Mouse (Mus musculus) left cerebral cortex, adult 9 months (tissue): ENCODE data around the gene Pip5k1c.
A peak's percentile ranks its signal among the peaks of the same experiment; 100 is the strongest.

Experiments used
- DNase-seq, 2 experiments: peaks; one replicate each; pipeline ENCODE4 v3.0.0; 2022; ENCODE audit warnings: low spot score in 2 of 2

Pip5k1c gene

GRCm38 (mm10) chr10:81292554-81293333, at the start of gene Pip5k1c:
Pip5k1c (plus strand) TSS chr10:81292963.
- peak; percentile 100 for DNase-seq

GRCm38 (mm10) chr10:81244146-81244545, 48.6 kb upstream of the Pip5k1c start:
- DNase-seq: no peak

GRCm38 (mm10) chr10:81244595-81244994, 48.2 kb upstream of the Pip5k1c start:
- DNase-seq: peak in 1 of 2 experiments; percentile 81

GRCm38 (mm10) chr10:81245166-81245565, 47.6 kb upstream of the Pip5k1c start:
- peak in 1 of 2 experiments; percentile 61 for DNase-seq

DNA sequence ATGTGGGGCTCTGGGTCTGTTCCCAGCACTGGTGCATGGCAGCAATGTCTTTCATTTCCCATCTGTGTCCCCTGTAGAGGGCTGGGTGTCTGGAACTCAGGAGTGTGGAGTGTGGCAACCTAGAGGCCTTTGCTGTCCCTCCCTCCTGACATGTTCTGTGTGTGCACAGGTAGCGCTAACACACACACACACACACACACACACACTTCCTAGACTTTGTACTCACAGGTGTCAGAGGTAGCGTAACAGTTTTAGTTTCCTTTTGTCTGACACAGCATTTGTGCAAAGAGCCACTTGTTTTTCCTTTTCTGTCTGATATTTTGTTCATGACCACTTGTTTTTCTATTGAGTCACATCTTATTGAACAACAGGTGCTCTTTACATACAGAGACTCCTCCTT, 45.0 kb upstream of the Pip5k1c start:
- no peak for DNase-seq

- DNase-seq: no peak
Measured at GRCm38 (mm10) chr10:81249442-81249841, 43.3 kb upstream of the Pip5k1c start.

GRCm38 (mm10) chr10:81252424-81253419, 40.0 kb upstream of the Pip5k1c start, which contains the start of gene Matk:
Matk (plus strand) TSS chr10:81252935.
- DNase-seq: peak; percentile 83 to 92

- DNase-seq: no peak
Measured at GRCm38 (mm10) chr10:81254886-81255285, 37.9 kb upstream of the Pip5k1c start.

GRCm38 (mm10) chr10:81257158-81258039, 35.4 kb upstream of the Pip5k1c start:
- peak in 1 of 2 experiments; percentile 67 for DNase-seq

GRCm38 (mm10) chr10:81259225-81259884, 33.4 kb upstream of the Pip5k1c start:
- DNase-seq: no peak

DNA sequence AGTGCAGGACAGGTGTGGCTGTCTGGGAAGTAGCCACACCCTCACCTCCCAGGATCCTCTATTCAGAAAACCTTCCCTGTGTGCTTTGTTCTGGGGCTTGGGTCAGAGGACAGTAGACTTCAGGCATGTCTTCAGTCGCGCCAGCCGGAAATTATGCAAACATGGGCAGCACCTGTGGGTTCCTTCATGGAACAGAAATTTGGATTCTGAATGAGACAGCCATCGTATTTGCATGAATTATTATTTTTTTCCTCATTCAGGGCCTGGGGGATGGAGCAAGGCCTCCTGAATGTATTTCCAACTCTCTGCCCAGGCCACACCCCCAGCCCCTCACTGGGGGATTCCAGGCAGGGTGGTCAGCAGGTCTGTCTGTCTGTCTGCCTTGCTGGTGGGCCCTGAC, 31.7 kb upstream of the Pip5k1c start:
- DNase-seq: no peak

DNA sequence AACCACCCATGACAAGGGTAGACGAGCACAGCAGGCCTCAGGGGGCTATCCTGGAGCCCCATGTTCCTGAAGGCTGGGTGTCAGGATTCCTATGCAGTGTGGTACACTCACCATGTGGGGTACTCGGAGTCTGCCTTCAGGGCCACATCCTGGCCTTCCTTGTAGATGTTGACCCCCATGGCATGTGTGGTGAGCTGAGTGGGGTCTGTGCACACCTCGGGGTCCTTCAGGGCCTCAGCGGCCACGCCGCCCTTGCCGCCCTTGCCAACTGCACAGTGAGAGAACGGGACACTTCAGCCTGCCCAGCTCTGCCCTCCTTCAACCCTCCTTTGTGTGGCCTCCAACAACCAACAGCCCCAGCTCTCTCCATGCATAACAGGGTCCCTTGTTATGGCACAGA, 27.2 kb upstream of the Pip5k1c start:
- no peak for DNase-seq

- peak; percentile 87 to 95 for DNase-seq
Measured at GRCm38 (mm10) chr10:81266211-81267105, 26.3 kb upstream of the Pip5k1c start, which contains the start of the genes Mrpl54 and Apba3. Mrpl54 (minus strand) TSS chr10:81266934. Apba3 (plus strand) TSS chr10:81266960.

GRCm38 (mm10) chr10:81268056-81268455, 24.7 kb upstream of the Pip5k1c start:
- DNase-seq: peak; percentile 70 to 90

DNA sequence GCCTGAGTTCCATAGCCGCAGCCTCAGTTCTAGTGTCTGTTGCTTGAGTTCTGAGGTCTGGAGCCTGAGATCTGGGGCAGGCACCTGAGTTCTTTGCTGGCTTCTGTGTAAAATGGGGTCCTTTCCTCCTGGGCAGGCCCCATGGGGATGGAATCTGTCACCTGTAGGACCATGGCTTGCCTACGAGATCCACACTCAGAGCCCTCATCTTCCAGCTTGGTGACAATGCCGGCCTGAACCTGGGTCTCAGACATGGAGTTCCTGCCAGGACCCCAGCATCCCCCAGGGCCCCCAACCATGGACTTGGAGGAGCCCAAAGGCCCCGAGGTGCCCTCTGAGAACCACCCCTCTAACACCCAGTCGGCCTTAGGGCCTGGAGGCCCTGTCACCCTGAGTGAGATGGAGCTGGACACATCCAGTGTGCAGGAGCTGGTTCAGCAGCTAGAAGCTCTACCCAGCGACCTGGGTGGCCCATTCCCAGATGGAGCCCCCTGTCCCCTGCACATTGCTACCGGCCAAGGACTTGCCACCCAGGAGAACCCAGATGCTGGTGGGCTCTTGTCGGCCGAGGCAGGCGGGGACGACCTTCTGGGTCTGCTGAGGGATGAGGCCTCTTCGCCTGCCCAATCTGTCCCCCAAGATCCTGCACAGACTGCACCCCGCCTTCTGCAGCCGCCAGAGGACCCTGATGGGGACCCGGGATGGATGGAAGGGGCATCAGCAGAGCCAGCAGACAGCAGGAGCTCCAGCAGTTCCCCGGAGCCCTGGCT, 23.9 kb upstream of the Pip5k1c start:
- DNase-seq: no peak

DNA sequence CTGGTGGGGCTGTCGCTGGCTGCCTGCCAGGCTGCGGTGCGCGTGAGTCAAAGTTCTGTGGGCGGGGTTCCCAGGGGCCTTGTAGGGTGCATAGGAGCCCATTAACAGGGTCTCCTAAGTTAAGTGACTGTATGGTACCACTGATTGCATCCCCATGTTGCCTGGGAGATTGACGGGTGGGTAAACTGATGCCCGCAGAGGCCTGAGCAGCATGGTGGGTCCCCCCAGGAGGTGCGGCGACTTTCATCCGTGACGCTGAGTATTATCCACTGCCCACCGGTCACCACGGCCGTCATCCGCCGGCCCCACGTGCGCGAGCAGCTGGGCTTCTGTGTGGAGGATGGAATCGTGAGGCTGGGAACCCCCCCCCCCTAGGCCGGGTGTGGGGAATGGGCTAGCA, 20.4 kb upstream of the Pip5k1c start:
- DNase-seq: no peak

GRCm38 (mm10) chr10:81273842-81274241, 18.9 kb upstream of the Pip5k1c start:
- DNase-seq: no peak

DNA sequence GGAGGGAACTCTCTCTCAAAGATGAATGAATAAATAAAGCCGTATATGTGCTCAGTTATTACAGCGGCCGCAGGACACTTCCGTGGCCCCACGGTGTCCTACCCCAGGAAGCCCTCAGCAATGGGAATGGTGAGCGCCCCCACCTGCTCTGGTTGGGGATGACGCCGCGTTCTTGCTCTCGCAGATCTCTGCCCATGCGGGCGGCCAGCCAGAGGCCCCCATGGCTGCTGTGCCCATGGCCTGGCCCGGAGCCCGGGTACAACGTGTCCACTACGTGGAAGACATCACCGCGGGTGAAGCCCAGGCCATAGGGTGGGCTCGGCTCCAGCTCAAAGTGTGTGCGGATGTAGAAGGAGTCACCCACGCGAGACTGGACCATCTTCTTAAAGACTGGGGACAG, 15.1 kb upstream of the Pip5k1c start:
- no peak for DNase-seq

GRCm38 (mm10) chr10:81279496-81279895, 13.3 kb upstream of the Pip5k1c start:
- DNase-seq: no peak
